Mouse (Mus musculus): ENCODE measurements around the gene Bcar1. TPM values are rescaled to one million over a fixed set of nuclear protein-coding genes. Genes with fewer than 3 reads are reported as not detected.

Bcar1 gene
- total RNA-seq, 1 experiment: 72.6 TPM

- H3K27ac ChIP-seq (ENCODE audit: insufficient read depth, low read depth, low read length, poor library complexity, severe bottlenecking): no peak overlapping the region; the same call in 1 of the 2 replicates
- TF ChIP-seq CHD2 (IDR thresholded peaks at IDR 0.05; ENCODE audit: low read depth, low read length): no peak
- TF ChIP-seq ZNF384 (IDR thresholded peaks at IDR 0.05; ENCODE audit: low read depth, low read length): peak; percentile 66
- peaks cover 3% of the 10 kb centered on the region; the same call in 1 of the 2 replicates for H3K36me3 ChIP-seq (ENCODE audit: control insufficient read depth, insufficient read depth, low read length, poor library complexity, severe bottlenecking)
- in situ Hi-C loops (cut with MboI; ENCODE audit: low sequenced_read_pairs in 2 of 2, unreplicated experiment in 2 of 2): no loop called here
- H3K4me3 ChIP-seq (ENCODE audit: insufficient read depth in 1 of 2, low read depth in 1 of 2, low read length in 2 of 2, poor library complexity in 1 of 2, severe bottlenecking in 1 of 2): peak overlapping the region; percentile 45 to 49; a peak in 2 of 4 replicates
- H3K4me1 ChIP-seq (ENCODE audit: control insufficient read depth in 2 of 2, insufficient read depth in 2 of 2, low read length in 2 of 2, poor library complexity in 1 of 2): peaks cover 12 to 40% of the 10 kb centered on the region in 2 experiments
- no peaks in the 10 kb centered on the region for H3K9me3 ChIP-seq (ENCODE audit: control insufficient read depth, insufficient read depth, low read depth, low read length)
- peak overlapping the region; percentile 69; the same call in 1 of the 2 replicates for H3K9ac ChIP-seq (ENCODE audit: insufficient read depth, low read depth, low read length, poor library complexity, severe bottlenecking)
- DNase-seq (ENCODE audit: low read depth, low spot score): no peak
These were observed 1.5 kb upstream of the Bcar1 start for GRCm38 (mm10) chr8:111745086-111745485.

- H3K9ac ChIP-seq (ENCODE audit: insufficient read depth, low read depth, low read length, poor library complexity, severe bottlenecking): peak overlapping the region; percentile 82
- no peaks in the 10 kb centered on the region for H3K9me3 ChIP-seq (ENCODE audit: control insufficient read depth, insufficient read depth, low read depth, low read length)
- peaks cover 3% of the 10 kb centered on the region; the same call in 1 of the 2 replicates for H3K36me3 ChIP-seq (ENCODE audit: control insufficient read depth, insufficient read depth, low read length, poor library complexity, severe bottlenecking)
- peak overlapping the region; percentile 78 to 88 for H3K4me3 ChIP-seq (ENCODE audit: insufficient read depth in 1 of 2, low read depth in 1 of 2, low read length in 2 of 2, poor library complexity in 1 of 2, severe bottlenecking in 1 of 2)
- in situ Hi-C loops (cut with MboI; ENCODE audit: low sequenced_read_pairs in 2 of 2, unreplicated experiment in 2 of 2): no loop called here
- H3K4me1 ChIP-seq (ENCODE audit: control insufficient read depth in 2 of 2, insufficient read depth in 2 of 2, low read length in 2 of 2, poor library complexity in 1 of 2): peaks cover 12 to 43% of the 10 kb centered on the region in 2 experiments
- no peak for DNase-seq (ENCODE audit: low read depth, low spot score)
- TF ChIP-seq HCFC1 (IDR thresholded peaks at IDR 0.05; ENCODE audit: borderline replicate concordance, insufficient read depth, low read length) (no peak), MAFK (IDR thresholded peaks at IDR 0.05; ENCODE audit: insufficient read depth, low read depth, low read length) (no peak), ZNF384 (IDR thresholded peaks at IDR 0.05; ENCODE audit: low read depth, low read length) (no peak), ZC3H11A (IDR thresholded peaks at IDR 0.05; ENCODE audit: borderline replicate concordance, low read depth, low read length) (no peak), CHD2 (IDR thresholded peaks at IDR 0.05; ENCODE audit: low read depth, low read length) (no peak)
- H3K27ac ChIP-seq (ENCODE audit: insufficient read depth, low read depth, low read length, poor library complexity, severe bottlenecking): 0 out of 2 replicates have a peak overlapping the region, but pooled peaks have one; percentile 28
These were observed 363 bp downstream of the Bcar1 start for GRCm38 (mm10) chr8:111743101-111743791.

GRCm38 (mm10) chr8:111742261-111743037, 1.2 kb downstream of the Bcar1 start:
- peak; percentile 72; the same call in 1 of the 2 replicates for TF ChIP-seq MAFK (IDR thresholded peaks at IDR 0.05; ENCODE audit: insufficient read depth, low read depth, low read length)
- no peak for TF ChIP-seq ZC3H11A (IDR thresholded peaks at IDR 0.05; ENCODE audit: borderline replicate concordance, low read depth, low read length)
- TF ChIP-seq HCFC1 (IDR thresholded peaks at IDR 0.05; ENCODE audit: borderline replicate concordance, insufficient read depth, low read length): no peak
- DNase-seq (ENCODE audit: low read depth, low spot score): no peak
- peak overlapping the region; percentile 78 to 88 for H3K4me3 ChIP-seq (ENCODE audit: insufficient read depth in 1 of 2, low read depth in 1 of 2, low read length in 2 of 2, poor library complexity in 1 of 2, severe bottlenecking in 1 of 2)
- H3K4me1 ChIP-seq (ENCODE audit: control insufficient read depth in 2 of 2, insufficient read depth in 2 of 2, low read length in 2 of 2, poor library complexity in 1 of 2): peaks cover 10 to 40% of the 10 kb centered on the region in 2 experiments
- no peak overlapping the region for H3K27ac ChIP-seq (ENCODE audit: insufficient read depth, low read depth, low read length, poor library complexity, severe bottlenecking)
- no peaks in the 10 kb centered on the region for H3K9me3 ChIP-seq (ENCODE audit: control insufficient read depth, insufficient read depth, low read depth, low read length)
- peaks cover 3% of the 10 kb centered on the region; the same call in 1 of the 2 replicates for H3K36me3 ChIP-seq (ENCODE audit: control insufficient read depth, insufficient read depth, low read length, poor library complexity, severe bottlenecking)
- H3K9ac ChIP-seq (ENCODE audit: insufficient read depth, low read depth, low read length, poor library complexity, severe bottlenecking): peak overlapping the region; percentile 82
- in situ Hi-C loops (cut with MboI; ENCODE audit: low sequenced_read_pairs in 2 of 2, unreplicated experiment in 2 of 2): no loop called here

- no peak for TF ChIP-seq CHD2 (IDR thresholded peaks at IDR 0.05; ENCODE audit: low read depth, low read length)
- TF ChIP-seq ZNF384 (IDR thresholded peaks at IDR 0.05; ENCODE audit: low read depth, low read length): no peak
- no peak for TF ChIP-seq ZC3H11A (IDR thresholded peaks at IDR 0.05; ENCODE audit: borderline replicate concordance, low read depth, low read length)
- TF ChIP-seq MAFK (IDR thresholded peaks at IDR 0.05; ENCODE audit: insufficient read depth, low read depth, low read length): no peak
- no peak for TF ChIP-seq HCFC1 (IDR thresholded peaks at IDR 0.05; ENCODE audit: borderline replicate concordance, insufficient read depth, low read length)
- peaks cover 3% of the 10 kb centered on the region; the same call in 1 of the 2 replicates for H3K36me3 ChIP-seq (ENCODE audit: control insufficient read depth, insufficient read depth, low read length, poor library complexity, severe bottlenecking)
- no peaks in the 10 kb centered on the region for H3K9me3 ChIP-seq (ENCODE audit: control insufficient read depth, insufficient read depth, low read depth, low read length)
- no peak overlapping the region for H3K4me3 ChIP-seq (ENCODE audit: insufficient read depth in 1 of 2, low read depth in 1 of 2, low read length in 2 of 2, poor library complexity in 1 of 2, severe bottlenecking in 1 of 2)
- 0 out of 2 replicates have a peak overlapping the region, but pooled peaks have one; percentile 10 for H3K9ac ChIP-seq (ENCODE audit: insufficient read depth, low read depth, low read length, poor library complexity, severe bottlenecking)
- H3K27ac ChIP-seq (ENCODE audit: insufficient read depth, low read depth, low read length, poor library complexity, severe bottlenecking): no peak overlapping the region
- in situ Hi-C loops (cut with MboI; ENCODE audit: low sequenced_read_pairs in 2 of 2, unreplicated experiment in 2 of 2): no loop called here
- H3K4me1 ChIP-seq (ENCODE audit: control insufficient read depth in 2 of 2, insufficient read depth in 2 of 2, low read length in 2 of 2, poor library complexity in 1 of 2): peaks cover 5 to 39% of the 10 kb centered on the region in 2 experiments
- no peak for DNase-seq (ENCODE audit: low read depth, low spot score)
These were observed 2.1 kb downstream of the Bcar1 start for GRCm38 (mm10) chr8:111741556-111741955.

Data from ES-E14 (cell line).